Mouse (Mus musculus) effector memory CD4-positive, alpha-beta T cell, adult 5 months (primary cell): ENCODE data around the gene Lpin3. TPM values are rescaled to one million over a fixed set of nuclear protein-coding genes. Genes with fewer than 3 reads are reported as not detected.

Experiments
- polyA plus RNA-seq: library from polyadenylated mRNA; unstranded; fragments of 100-300 nt; shearing (Covaris generic); gene quantifications from one replicate; pipeline ENCODE4 v1.2.1, GENCODE M21; 2017

Gene Lpin3
- polyA plus RNA-seq: 1.8 TPM

DNA sequence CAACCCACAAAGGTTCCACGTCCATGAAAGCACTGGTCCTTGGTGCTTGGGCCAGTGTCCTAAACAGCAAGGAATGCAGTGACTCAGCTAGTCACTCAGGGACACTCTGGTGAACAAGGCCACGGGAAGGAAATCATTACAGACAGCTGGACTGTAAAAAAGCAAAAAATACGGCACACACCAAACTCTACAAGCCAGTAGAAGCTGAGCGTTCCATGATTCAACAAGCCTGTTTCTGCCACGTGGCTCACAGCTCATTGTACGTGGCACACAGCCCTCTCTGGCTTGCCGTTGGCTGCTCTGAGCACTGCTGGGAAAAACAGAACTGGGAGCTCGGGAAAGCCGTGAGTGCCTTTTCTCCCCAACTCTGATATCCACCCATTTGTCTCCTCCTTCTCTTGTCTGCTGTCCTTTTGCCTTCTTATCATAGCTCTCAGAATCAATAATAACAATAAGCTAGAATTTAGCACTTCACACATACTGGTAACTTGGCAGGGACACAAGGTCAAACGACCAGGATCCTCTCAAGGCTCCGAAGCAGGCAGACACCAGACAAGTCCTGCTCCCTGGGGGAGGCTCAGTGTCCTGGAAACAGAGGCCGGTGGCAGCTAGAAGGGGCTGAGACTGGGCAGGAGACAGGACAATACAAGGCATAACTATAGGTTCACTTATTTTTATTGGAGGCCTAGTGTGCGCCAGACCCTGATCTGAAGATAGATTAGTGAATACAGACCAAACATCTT, at the start of gene Lpin3:
Gene Lpin3, plus strand, starts transcription at position 218 of the 743 bp plus-strand sequence.

GRCm38 (mm10) chr2:160872890-160873382, 7.5 kb upstream of the Lpin3 start, which contains the start of gene Zhx3:
Gene Zhx3 (minus strand): TSS chr2:160872998.

DNA sequence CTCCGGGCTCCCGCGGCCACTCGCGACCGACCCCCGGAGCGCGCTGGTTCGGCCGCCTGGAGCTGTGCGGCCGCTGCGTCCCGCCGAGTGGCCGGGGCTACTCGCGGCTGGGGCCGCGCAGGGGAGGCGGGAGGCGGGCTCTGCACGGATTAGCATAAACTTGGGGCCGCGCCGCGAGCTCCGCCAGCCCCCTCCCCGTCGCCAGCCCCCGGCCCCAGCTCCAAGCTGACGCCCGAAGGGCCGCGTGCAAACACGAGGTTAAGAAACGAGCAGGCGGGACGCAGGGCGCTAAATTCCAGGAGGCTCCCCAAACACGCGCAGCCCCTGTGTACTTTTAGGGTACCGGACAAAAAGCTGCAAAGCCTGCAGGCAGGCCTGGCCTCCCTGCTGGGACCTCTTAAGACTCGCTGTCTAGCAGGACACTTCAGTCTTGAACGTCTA, 31.8 kb downstream of the Lpin3 start, which contains the start of gene Emilin3:
Gene Emilin3, minus strand, starts transcription at position 98 of the 441 bp plus-strand sequence.

Other genes with a start within 250 kb of the Lpin3 start
- gene Top1, start 234.8 kb upstream of the Lpin3 start, polyA plus RNA-seq: 113 TPM
- gene Plcg1, start 149.4 kb upstream of the Lpin3 start, polyA plus RNA-seq: 173 TPM
- gene Zhx3, start 7.7 kb upstream of the Lpin3 start, polyA plus RNA-seq: 11.8 TPM
- not detected for gene Emilin3, start 31.7 kb downstream of the Lpin3 start, polyA plus RNA-seq
- 69.7 TPM for gene Chd6, start 228.4 kb downstream of the Lpin3 start, polyA plus RNA-seq